Mouse (Mus musculus) erythroblast, embryonic 14.5 days (primary cell): ENCODE measurements around the gene Mroh3. TPM values are rescaled to one million over a fixed set of nuclear protein-coding genes. Genes with fewer than 3 reads are reported as not detected.

Experiments used
- H3K27me3 ChIP-seq: 2 replicates; pipeline ENCODE4 v1.6.1; 2012; ENCODE audit warnings: inconsistent platforms; ENCODE audit not compliant: control insufficient read depth
- H3K36me3 ChIP-seq: 2 replicates; pipeline ENCODE4 v1.6.1; 2012; ENCODE audit warnings: mild to moderate bottlenecking, inconsistent platforms; ENCODE audit not compliant: control insufficient read depth
- H3K4me1 ChIP-seq: 2 replicates; pipeline ENCODE4 v1.6.1; 2012; ENCODE audit warnings: inconsistent platforms; ENCODE audit not compliant: control insufficient read depth
- H3K4me3 ChIP-seq: replicated peaks from 2 replicates; pipeline ENCODE3; 2012; ENCODE audit warnings: moderate library complexity, mild to moderate bottlenecking, inconsistent platforms
- H3K9me3 ChIP-seq: 2 replicates; pipeline ENCODE4 v1.6.1; 2012; ENCODE audit warnings: low read length, inconsistent platforms, mixed read lengths; ENCODE audit not compliant: control insufficient read depth
- GATA1 ChIP-seq: IDR thresholded peaks from 2 replicates; pipeline ENCODE4 v1.6.1; 2012; ENCODE audit warnings: low read length, inconsistent platforms, mixed read lengths
- TAL1 ChIP-seq: IDR thresholded peaks from 3 replicates; pipeline ENCODE4 v1.6.1; 2012; ENCODE audit warnings: low read length, inconsistent platforms, mixed read lengths
- polyA plus RNA-seq: library from polyadenylated mRNA; stranded (reverse); fragments of >175 nt; gene quantifications from 2 replicates; pipeline ENCODE4 v1.2.3, GENCODE M21; 2012

Mroh3 gene
- polyA plus RNA-seq, 1 experiment, result not detected

GRCm38 (mm10) chr1:136172696-136173095 is 39.9 kb downstream of the Mroh3 start:
- H3K27me3 ChIP-seq, result no peaks in the 10 kb centered on the region
- H3K4me3 ChIP-seq, result no peak overlapping the region
- peaks cover 2% of the 10 kb centered on the region for H3K36me3 ChIP-seq
- no peak for TF ChIP-seq GATA1
- H3K9me3 ChIP-seq, result no peaks in the 10 kb centered on the region
- H3K4me1 ChIP-seq, result peaks cover 63% of the 10 kb centered on the region

GRCm38 (mm10) chr1:136170109-136170508 is 42.5 kb downstream of the Mroh3 start:
- no peaks in the 10 kb centered on the region for H3K27me3 ChIP-seq
- H3K9me3 ChIP-seq, result no peaks in the 10 kb centered on the region
- TF ChIP-seq GATA1 (no peak), TAL1 (no peak)
- H3K4me1 ChIP-seq, result peaks cover 40% of the 10 kb centered on the region
- H3K4me3 ChIP-seq, result no peak overlapping the region
- H3K36me3 ChIP-seq, result peaks cover 2% of the 10 kb centered on the region

GRCm38 (mm10) chr1:136167657-136168056 is 45.0 kb downstream of the Mroh3 start:
- H3K4me1 ChIP-seq, result peaks cover 15% of the 10 kb centered on the region
- H3K9me3 ChIP-seq, result no peaks in the 10 kb centered on the region
- no peaks in the 10 kb centered on the region; the same call in none of the 2 replicates for H3K36me3 ChIP-seq
- H3K4me3 ChIP-seq, result no peak overlapping the region
- H3K27me3 ChIP-seq, result no peaks in the 10 kb centered on the region
- no peak for TF ChIP-seq GATA1
- no peak for TF ChIP-seq TAL1

- Histone ChIP-seq H3K4me1 (peaks cover 9% of the 10 kb centered on the region), H3K27me3 (no peaks in the 10 kb centered on the region), H3K36me3 (no peaks in the 10 kb centered on the region; the same call in 1 of the 2 replicates), H3K9me3 (no peaks in the 10 kb centered on the region), H3K4me3 (no peak overlapping the region)
- TF ChIP-seq TAL1 (no peak), GATA1 (no peak)
Measured at GRCm38 (mm10) chr1:136165436-136165835, 47.2 kb downstream of the Mroh3 start.

GRCm38 (mm10) chr1:136161333-136161921 is 51.2 kb downstream of the Mroh3 start:
- Histone ChIP-seq H3K4me3 (no peak overlapping the region), H3K27me3 (no peaks in the 10 kb centered on the region), H3K4me1 (peaks cover 2% of the 10 kb centered on the region; the same call in 1 of the 2 replicates), H3K9me3 (no peaks in the 10 kb centered on the region), H3K36me3 (peaks cover 2% of the 10 kb centered on the region; the same call in 1 of the 2 replicates)
- TF ChIP-seq GATA1 (no peak), TAL1 (no peak)

- Histone ChIP-seq H3K4me3 (no peak overlapping the region), H3K4me1 (peaks cover under 1% of the 10 kb centered on the region; the same call in 1 of the 2 replicates), H3K27me3 (no peaks in the 10 kb centered on the region), H3K36me3 (peaks cover 5% of the 10 kb centered on the region), H3K9me3 (no peaks in the 10 kb centered on the region)
- no peak for TF ChIP-seq GATA1
- no peak for TF ChIP-seq TAL1
Measured at GRCm38 (mm10) chr1:136160930-136161329, 51.7 kb downstream of the Mroh3 start.

GRCm38 (mm10) chr1:136160297-136160696 is 52.3 kb downstream of the Mroh3 start:
- TF ChIP-seq TAL1 (no peak), GATA1 (no peak)
- Histone ChIP-seq H3K36me3 (peaks cover 5% of the 10 kb centered on the region), H3K4me1 (no peaks in the 10 kb centered on the region; the same call in 1 of the 2 replicates), H3K4me3 (no peak overlapping the region), H3K27me3 (no peaks in the 10 kb centered on the region), H3K9me3 (no peaks in the 10 kb centered on the region)

GRCm38 (mm10) chr1:136159830-136160229 is 52.8 kb downstream of the Mroh3 start:
- Histone ChIP-seq H3K9me3 (no peaks in the 10 kb centered on the region), H3K36me3 (peaks cover 5% of the 10 kb centered on the region)
- no peak for TF ChIP-seq TAL1
- TF ChIP-seq GATA1, result no peak

GRCm38 (mm10) chr1:136156951-136157350 is 55.7 kb downstream of the Mroh3 start:
- no peaks in the 10 kb centered on the region for H3K9me3 ChIP-seq
- H3K4me1 ChIP-seq, result no peaks in the 10 kb centered on the region; the same call in 1 of the 2 replicates
- H3K4me3 ChIP-seq, result no peak overlapping the region
- peaks cover 8% of the 10 kb centered on the region for H3K36me3 ChIP-seq
- no peaks in the 10 kb centered on the region for H3K27me3 ChIP-seq
- TF ChIP-seq GATA1 (no peak), TAL1 (no peak)

More at GRCm38 (mm10) chr1:136159830-136160229, 52.8 kb downstream of the Mroh3 start:
- H3K4me3 ChIP-seq, result no peak overlapping the region
- no peaks in the 10 kb centered on the region for H3K27me3 ChIP-seq
- H3K4me1 ChIP-seq, result no peaks in the 10 kb centered on the region; the same call in 1 of the 2 replicates
